Mouse (Mus musculus) small intestine, adult 2 months (tissue): ENCODE results near the gene Fam166a. TPM values are rescaled to one million over a fixed set of nuclear protein-coding genes. Genes with fewer than 3 reads are reported as not detected.
A peak's percentile ranks its signal among the peaks of the same experiment; 100 is the strongest.

Source experiments
- H3K27ac ChIP-seq: fragments of 200-500 bp; 2 replicates; pipeline ENCODE4 v1.5.1; 2012; ENCODE audit warnings: low read depth, low read length, control low read depth, inconsistent platforms; ENCODE audit not compliant: insufficient read depth
- H3K27me3 ChIP-seq: fragments of 200-500 bp; 2 replicates; pipeline ENCODE4 v1.6.1; 2012; ENCODE audit warnings: mild to moderate bottlenecking, moderate library complexity, low read length, inconsistent platforms; ENCODE audit not compliant: control insufficient read depth, insufficient read depth
- H3K36me3 ChIP-seq: fragments of 200-500 bp; 2 replicates; pipeline ENCODE4 v1.6.1; 2012; ENCODE audit warnings: mild to moderate bottlenecking, low read length, control low read depth, inconsistent platforms; ENCODE audit not compliant: control insufficient read depth, insufficient read depth
- H3K4me1 ChIP-seq: fragments of 200-500 bp; 2 replicates; pipeline ENCODE4 v1.6.1; 2012; ENCODE audit warnings: low read length, inconsistent platforms, mixed read lengths; ENCODE audit not compliant: control insufficient read depth, insufficient read depth, insufficient read length
- H3K4me3 ChIP-seq: fragments of 200-500 bp; 2 replicates; pipeline ENCODE4 v1.5.1; 2012; ENCODE audit warnings: low read depth, mild to moderate bottlenecking, control low read depth, inconsistent platforms, low read length, moderate library complexity
- CTCF ChIP-seq: fragments of 200-500 bp; IDR thresholded peaks from 2 replicates; pipeline ENCODE4 v1.5.1; 2012; ENCODE audit warnings: low read depth, mild to moderate bottlenecking, control low read depth, inconsistent platforms, low read length, moderate library complexity, mixed read lengths; ENCODE audit not compliant: insufficient replicate concordance, insufficient read length; ENCODE audit errors: extremely low read depth
- POLR2A ChIP-seq: fragments of 200-500 bp; IDR thresholded peaks from 2 replicates; pipeline ENCODE4 v1.6.1; 2012; ENCODE audit warnings: low read depth, mild to moderate bottlenecking, control low read depth, inconsistent platforms, low read length, moderate library complexity
- WGBS: fragments of 180-500 bp; shearing (Covaris S2); methylation state at CpG from one replicate; pipeline ENCODE4 v1.1.7; 2018; 5-methylcytosine and 5-hydroxymethylcytosine counted together
- polyA plus RNA-seq: library from polyadenylated mRNA; depleted of rRNA; stranded (reverse); fragments of >200 nt; gene quantifications from 2 replicates; pipeline ENCODE4 v1.2.3, GENCODE M21; 2012

Gene Fam166a
- polyA plus RNA-seq, 1 experiment = 0.10 TPM

DNA sequence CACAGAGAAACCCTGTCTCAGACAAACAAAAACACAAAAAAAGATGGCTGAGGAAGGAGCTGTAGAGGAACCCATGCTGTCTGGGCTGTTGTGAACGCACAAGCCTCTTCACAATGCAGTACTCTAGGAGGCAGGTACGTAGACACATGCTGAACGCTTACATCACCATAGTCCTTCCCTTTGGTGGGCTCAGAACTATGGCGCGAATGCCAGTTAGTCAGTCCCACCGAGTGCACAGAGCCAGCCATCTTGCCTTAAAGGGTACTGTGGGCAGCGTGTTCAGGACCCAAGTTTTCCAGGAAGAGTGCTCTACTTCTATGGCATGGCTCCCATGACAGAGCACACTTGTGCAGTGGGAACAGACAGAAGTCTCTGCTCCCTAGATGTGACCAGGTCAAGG is 34.0 kb upstream of the Fam166a start:
- no peaks in the 10 kb centered on the region for H3K27me3 ChIP-seq
- 93% methylated on average over 7 of the region's 7 CpGs for WGBS
- H3K4me1 ChIP-seq = peaks cover 20% of the 10 kb centered on the region
- H3K36me3 ChIP-seq = no peaks in the 10 kb centered on the region
- H3K4me3 ChIP-seq = no peak overlapping the region
- H3K27ac ChIP-seq = no peak overlapping the region
- no peak for TF ChIP-seq CTCF
- TF ChIP-seq POLR2A = no peak

DNA sequence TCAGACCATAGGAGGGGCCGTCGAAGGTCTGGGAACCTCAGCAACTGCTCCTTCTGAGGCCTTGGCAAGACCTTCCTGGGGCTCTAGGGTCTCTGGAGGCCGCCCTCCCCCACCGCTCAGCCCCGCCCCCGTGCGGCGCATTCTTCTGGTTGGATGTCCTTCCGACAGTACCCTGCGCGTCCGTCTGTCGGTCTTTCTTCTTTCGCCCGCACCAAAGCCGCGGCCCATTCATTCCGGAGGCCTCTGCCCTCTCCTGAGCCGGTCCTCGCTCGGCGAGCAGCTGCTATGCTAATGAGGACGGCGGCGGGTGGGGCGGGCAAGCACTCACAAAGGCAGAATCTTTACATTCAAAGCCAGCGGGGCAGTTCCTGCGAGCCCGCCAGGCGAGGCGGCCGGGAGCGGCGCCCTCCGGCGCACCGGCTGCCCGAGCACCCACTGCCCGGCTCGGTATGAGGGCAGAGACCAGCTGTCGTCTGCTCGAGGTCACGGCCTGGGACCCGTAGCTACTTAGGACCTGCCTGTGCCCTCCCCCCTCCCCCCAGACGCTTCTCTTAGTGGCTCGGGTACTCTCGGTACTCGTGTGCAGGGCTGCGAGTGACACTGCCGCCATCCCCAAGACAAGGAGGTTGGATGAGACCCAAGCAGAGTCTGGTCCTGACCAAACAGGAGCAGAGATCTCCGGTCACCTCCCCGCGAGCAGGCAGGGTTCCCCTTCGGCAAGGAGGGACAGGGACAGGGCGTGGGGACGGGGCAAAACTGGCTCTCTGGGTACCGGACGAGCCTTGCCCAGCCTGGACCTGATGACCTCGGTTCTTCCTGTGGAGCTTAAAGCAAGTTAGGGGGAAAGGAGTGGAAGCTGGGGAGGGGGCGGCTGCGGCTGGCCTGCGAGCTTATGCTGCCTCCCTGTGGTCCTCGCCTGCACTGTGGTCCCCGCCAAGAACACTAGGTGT is 32.6 kb upstream of the Fam166a start:
- peaks cover 13% of the 10 kb centered on the region for H3K4me1 ChIP-seq
- peak overlapping the region; percentile 62 for H3K4me3 ChIP-seq
- TF ChIP-seq POLR2A (0 out of 2 replicates have a peak, but pooled peaks have one; percentile 27), CTCF (peak; percentile 41; the same call in 1 of the 2 replicates)
- H3K36me3 ChIP-seq = no peaks in the 10 kb centered on the region
- H3K27ac ChIP-seq = peak overlapping the region; percentile 4; the same call in 1 of the 2 replicates
- WGBS = 3% methylated on average over 64 of the region's 64 CpGs
- H3K27me3 ChIP-seq = no peaks in the 10 kb centered on the region

DNA sequence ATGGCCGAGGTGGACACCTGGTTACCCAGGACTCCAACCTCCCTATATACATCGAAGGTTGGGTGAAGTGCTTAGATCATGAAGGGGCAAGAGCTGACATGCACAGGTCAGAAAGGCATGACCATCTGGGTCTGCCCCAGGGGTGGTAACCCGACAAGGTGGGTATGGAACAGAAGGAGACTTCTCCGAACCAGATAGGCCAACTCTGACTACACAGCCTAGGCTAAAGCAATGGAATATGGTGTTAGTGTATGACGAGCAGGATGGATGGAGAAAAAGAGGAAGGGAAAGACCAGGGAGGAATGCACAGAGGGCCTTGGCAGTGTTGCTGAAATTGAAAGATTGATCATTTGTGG is 32.0 kb upstream of the Fam166a start:
- Histone ChIP-seq H3K27ac (no peak overlapping the region), H3K4me1 (peaks cover 13% of the 10 kb centered on the region), H3K36me3 (no peaks in the 10 kb centered on the region), H3K27me3 (no peaks in the 10 kb centered on the region), H3K4me3 (peak overlapping the region; percentile 62; the same call in 1 of the 2 replicates)
- TF ChIP-seq CTCF = no peak
- TF ChIP-seq POLR2A = no peak
- 47% methylated on average over 5 of the region's 5 CpGs for WGBS

DNA sequence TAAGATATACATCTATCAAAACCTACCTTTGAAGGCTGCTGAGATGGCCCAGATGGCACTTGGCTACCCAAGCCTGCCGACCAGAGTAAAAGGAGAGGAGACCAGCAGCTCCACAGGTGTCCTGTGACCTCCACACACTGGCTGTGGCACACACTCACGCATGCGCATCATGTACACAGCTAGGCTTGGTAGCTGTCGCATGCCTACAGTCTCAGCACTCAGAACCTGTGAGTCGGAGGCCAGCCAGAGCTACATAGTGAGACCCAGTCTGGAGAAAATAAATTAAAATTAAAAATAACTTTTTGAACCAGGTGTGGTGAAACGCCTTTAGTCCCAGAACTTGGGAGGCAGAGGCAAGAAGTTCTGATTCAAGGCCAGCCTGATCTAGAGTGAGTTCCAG is 30.7 kb upstream of the Fam166a start:
- H3K27me3 ChIP-seq = no peaks in the 10 kb centered on the region
- no peak overlapping the region for H3K27ac ChIP-seq
- H3K36me3 ChIP-seq = no peaks in the 10 kb centered on the region
- WGBS = 88% methylated on average over 6 of the region's 6 CpGs
- TF ChIP-seq CTCF = no peak
- no peak for TF ChIP-seq POLR2A
- peaks cover 13% of the 10 kb centered on the region for H3K4me1 ChIP-seq
- no peak overlapping the region for H3K4me3 ChIP-seq

DNA sequence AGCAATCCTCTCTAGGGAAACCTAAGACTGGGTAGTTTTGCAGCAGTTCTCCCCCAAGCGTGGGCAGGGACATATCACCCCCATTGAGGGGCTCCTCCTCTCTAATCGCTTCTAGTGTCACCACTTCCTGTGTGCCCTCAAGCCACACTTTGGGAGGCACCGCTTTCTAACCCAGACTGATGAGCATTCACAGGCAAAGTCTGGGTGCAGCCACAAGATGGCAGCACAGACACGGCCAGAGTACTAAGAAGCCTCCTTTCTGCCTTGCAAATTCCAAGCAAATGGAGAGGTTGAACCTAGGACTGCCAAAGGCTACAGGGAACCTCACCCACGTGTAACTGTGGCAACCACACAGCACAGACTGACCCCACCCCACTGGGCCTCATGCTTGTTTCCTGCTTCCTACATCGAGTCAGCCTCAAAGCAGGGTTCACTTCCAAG is 25.2 kb upstream of the Fam166a start:
- peaks cover 6% of the 10 kb centered on the region; the same call in 1 of the 2 replicates for H3K36me3 ChIP-seq
- TF ChIP-seq POLR2A = no peak
- TF ChIP-seq CTCF = peak; percentile 91; the same call in 1 of the 2 replicates
- no peaks in the 10 kb centered on the region for H3K27me3 ChIP-seq
- H3K4me3 ChIP-seq = peak overlapping the region; percentile 6
- H3K27ac ChIP-seq = peak overlapping the region; percentile 97
- H3K4me1 ChIP-seq = peaks cover 34% of the 10 kb centered on the region
- 0% methylated on average over 6 of the region's 6 CpGs for WGBS

DNA sequence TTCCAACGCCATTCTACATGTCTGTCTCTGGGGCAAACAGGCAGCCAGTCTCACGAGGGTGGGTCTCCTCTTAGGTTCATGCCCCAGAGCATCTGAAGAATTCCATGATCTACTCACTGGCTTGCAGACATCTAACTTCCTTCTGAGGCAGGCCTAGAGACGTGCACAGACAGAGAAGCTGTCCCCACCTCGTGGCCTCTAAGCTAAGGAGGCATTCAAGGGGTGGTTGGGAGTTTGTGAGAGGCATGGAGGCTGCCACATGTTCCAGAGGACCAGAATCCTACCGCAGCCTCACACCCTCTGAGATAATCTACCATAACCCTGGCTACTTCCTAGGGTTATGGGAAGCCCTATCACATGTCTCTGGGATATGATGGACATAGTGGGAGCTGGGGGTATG is 24.5 kb upstream of the Fam166a start:
- Histone ChIP-seq H3K27ac (peak overlapping the region; percentile 97), H3K4me1 (peaks cover 39% of the 10 kb centered on the region), H3K4me3 (peak overlapping the region; percentile 6; the same call in 1 of the 2 replicates), H3K27me3 (no peaks in the 10 kb centered on the region), H3K36me3 (peaks cover 6% of the 10 kb centered on the region; the same call in 1 of the 2 replicates)
- TF ChIP-seq POLR2A = no peak
- no peak for TF ChIP-seq CTCF
- WGBS = 45% methylated on average over 5 of the region's 5 CpGs
